Mouse (Mus musculus) MEL (cell line): ENCODE data around the gene Klhl5. TPM values are rescaled to one million over a fixed set of nuclear protein-coding genes. Genes with fewer than 3 reads are reported as not detected.

Experiments
- DNase-seq: peaks from one replicate; pipeline ENCODE4 v3.0.0; 2011; ENCODE audit warnings: low read depth, low spot score
- H3K27ac ChIP-seq: 2 replicates; pipeline ENCODE4 v1.5.1; 2012; ENCODE audit warnings: low read depth, mild to moderate bottlenecking, control low read depth, low read length, moderate library complexity; ENCODE audit not compliant: control insufficient read depth
- H3K27me3 ChIP-seq, 2 experiments: fragments of 150-350 bp in 1 of 2; sonication (generic) in 1 of 2; 2 replicates each; pipeline ENCODE4 v1.6.1; 2012; ENCODE audit warnings: low read length in 2 of 2, mild to moderate bottlenecking in 2 of 2, improper control_type of control experiment in 1 of 2, moderate library complexity in 1 of 2; ENCODE audit not compliant: insufficient read depth in 2 of 2, control insufficient read depth in 1 of 2
- H3K36me3 ChIP-seq, 2 experiments: 2 replicates each; pipeline ENCODE4 v1.6.1; 2012 to 2014; ENCODE audit warnings: low read length in 2 of 2, improper control_type of control experiment in 1 of 2, inconsistent platforms in 1 of 2, mild to moderate bottlenecking in 1 of 2; ENCODE audit not compliant: insufficient read depth in 2 of 2, control insufficient read depth in 1 of 2
- H3K4me1 ChIP-seq, 2 experiments: fragments of 150-350 bp in 1 of 2; sonication (generic) in 1 of 2; 2 replicates each; pipeline ENCODE4 v1.6.1; 2012; ENCODE audit warnings: low read length in 2 of 2, improper control_type of control experiment in 1 of 2, mild to moderate bottlenecking in 1 of 2; ENCODE audit not compliant: insufficient read depth in 2 of 2, control insufficient read depth in 1 of 2
- H3K4me3 ChIP-seq, 2 experiments: fragments of 150-350 bp in 1 of 2; sonication (generic) in 1 of 2; 2 replicates each; pipeline ENCODE4 v1.5.1; 2012; ENCODE audit warnings: low read depth in 2 of 2, low read length in 2 of 2, mild to moderate bottlenecking in 2 of 2, moderate library complexity in 2 of 2, control low read depth in 1 of 2, improper control_type of control experiment in 1 of 2; ENCODE audit not compliant: control insufficient read depth in 1 of 2, insufficient read depth in 1 of 2
- H3K79me2 ChIP-seq: 2 replicates; pipeline ENCODE4 v1.6.1; 2012; ENCODE audit warnings: mild to moderate bottlenecking, low read length, moderate library complexity; ENCODE audit not compliant: control insufficient read depth, poor library complexity, insufficient read depth
- H3K9ac ChIP-seq: 2 replicates; pipeline ENCODE4 v1.6.1; 2012; ENCODE audit warnings: low read depth, mild to moderate bottlenecking, control low read depth, low read length, moderate library complexity; ENCODE audit not compliant: control insufficient read depth, poor library complexity, severe bottlenecking
- H3K9me3 ChIP-seq: fragments of 150-350 bp; sonication (generic); replicated peaks from 2 replicates; pipeline ENCODE4 v1.6.1; 2012; ENCODE audit warnings: mild to moderate bottlenecking, low read length, improper control_type of control experiment, moderate library complexity; ENCODE audit not compliant: insufficient read depth
- BHLHE40 ChIP-seq: IDR thresholded peaks from 2 replicates; pipeline ENCODE4 v1.6.1; 2012; ENCODE audit warnings: low read depth, mild to moderate bottlenecking, inconsistent platforms, low read length, improper control_type of control experiment, borderline replicate concordance
- E2F4 ChIP-seq: IDR thresholded peaks from 2 replicates; pipeline ENCODE4 v1.6.1; 2011; ENCODE audit warnings: low read depth, low read length, improper control_type of control experiment, borderline replicate concordance
- ELF1 ChIP-seq: IDR thresholded peaks from 2 replicates; pipeline ENCODE4 v1.6.1; 2014; ENCODE audit warnings: low read depth, mild to moderate bottlenecking, inconsistent platforms, low read length, improper control_type of control experiment, moderate library complexity
- EP300 ChIP-seq, 2 experiments: IDR thresholded peaks; 2 replicates each; pipeline ENCODE4 v1.6.1; 2011; ENCODE audit warnings: improper control_type of control experiment in 2 of 2, low read length in 2 of 2, low read depth in 1 of 2, mild to moderate bottlenecking in 1 of 2
- ETS1 ChIP-seq: IDR thresholded peaks from 2 replicates; pipeline ENCODE4 v1.6.1; 2012; ENCODE audit warnings: low read depth, mild to moderate bottlenecking, inconsistent platforms, low read length, improper control_type of control experiment, moderate library complexity
- GABPA ChIP-seq: IDR thresholded peaks from 2 replicates; pipeline ENCODE4 v1.6.1; 2012; ENCODE audit warnings: low read depth, mild to moderate bottlenecking, inconsistent platforms, low read length, improper control_type of control experiment, moderate library complexity
- HCFC1 ChIP-seq: IDR thresholded peaks from 2 replicates; pipeline ENCODE4 v1.6.1; 2012; ENCODE audit warnings: low read depth, mild to moderate bottlenecking, inconsistent platforms, low read length, improper control_type of control experiment, moderate library complexity
- KAT2A ChIP-seq: conservative IDR thresholded peaks from 2 replicates; pipeline ENCODE4 v1.6.1; 2012; ENCODE audit warnings: low read depth, low read length, improper control_type of control experiment, inconsistent platforms
- MAFK ChIP-seq: IDR thresholded peaks from 2 replicates; pipeline ENCODE4 v1.6.1; 2011; ENCODE audit warnings: low read depth, mild to moderate bottlenecking, low read length, improper control_type of control experiment, borderline replicate concordance
- MEF2A ChIP-seq: IDR thresholded peaks from 2 replicates; pipeline ENCODE4 v1.6.1; 2014; ENCODE audit warnings: low read depth, mild to moderate bottlenecking, inconsistent platforms, low read length, improper control_type of control experiment; ENCODE audit not compliant: poor library complexity, insufficient replicate concordance, severe bottlenecking; ENCODE audit errors: extremely low read depth
- MYB ChIP-seq: IDR thresholded peaks from 2 replicates; pipeline ENCODE4 v1.6.1; 2011; ENCODE audit warnings: mild to moderate bottlenecking, low read depth, low read length, improper control_type of control experiment
- NELFE ChIP-seq: IDR thresholded peaks from 2 replicates; pipeline ENCODE4 v1.6.1; 2011; ENCODE audit warnings: low read depth, low read length, improper control_type of control experiment
- NRF1 ChIP-seq: IDR thresholded peaks from 2 replicates; pipeline ENCODE4 v1.6.1; 2014; ENCODE audit warnings: low read depth, mild to moderate bottlenecking, inconsistent platforms, low read length, improper control_type of control experiment, moderate library complexity; ENCODE audit not compliant: poor library complexity, insufficient read depth, severe bottlenecking
- POLR2A ChIP-seq, 2 experiments: IDR thresholded peaks; 2 replicates each; pipeline ENCODE4 v1.6.1; 2011 to 2012; ENCODE audit warnings: low read length in 2 of 2, mild to moderate bottlenecking in 2 of 2, control low read depth in 1 of 2, improper control_type of control experiment in 1 of 2, low read depth in 1 of 2, moderate library complexity in 1 of 2; ENCODE audit not compliant: control insufficient read depth in 1 of 2, insufficient read depth in 1 of 2, poor library complexity in 1 of 2
- POLR2AphosphoS2 ChIP-seq: IDR thresholded peaks from 2 replicates; pipeline ENCODE4 v1.6.1; 2011; ENCODE audit warnings: low read length, improper control_type of control experiment
- POLR2AphosphoS5 ChIP-seq: IDR thresholded peaks from 2 replicates; pipeline ENCODE4 v1.6.1; 2012; ENCODE audit warnings: low read depth, borderline replicate concordance, mild to moderate bottlenecking, inconsistent platforms, low read length, moderate library complexity, mixed read lengths
- RAD21 ChIP-seq: IDR thresholded peaks from 2 replicates; pipeline ENCODE4 v1.6.1; 2011; ENCODE audit warnings: mild to moderate bottlenecking, low read depth, low read length, improper control_type of control experiment
- RCOR1 ChIP-seq: IDR thresholded peaks from 2 replicates; pipeline ENCODE4 v1.6.1; 2012; ENCODE audit warnings: low read depth, mild to moderate bottlenecking, inconsistent platforms, low read length, improper control_type of control experiment
- SIN3A ChIP-seq: IDR thresholded peaks from 2 replicates; pipeline ENCODE4 v1.6.1; 2012; ENCODE audit warnings: low read length, improper control_type of control experiment, inconsistent platforms
- TAL1 ChIP-seq: IDR thresholded peaks from 2 replicates; pipeline ENCODE4 v1.6.1; 2012; ENCODE audit warnings: mild to moderate bottlenecking, inconsistent platforms, low read length, moderate library complexity, mixed read lengths
- TBP ChIP-seq: IDR thresholded peaks from 2 replicates; pipeline ENCODE4 v1.8.0; 2011; ENCODE audit warnings: low read depth, low read length, improper control_type of control experiment
- USF1 ChIP-seq: IDR thresholded peaks from 2 replicates; pipeline ENCODE4 v1.6.1; 2014; ENCODE audit warnings: low read depth, mild to moderate bottlenecking, inconsistent platforms, low read length, improper control_type of control experiment, moderate library complexity
- USF2 ChIP-seq, 2 experiments: IDR thresholded peaks; 2 replicates each; pipeline ENCODE4 v1.6.1; 2011 to 2012; ENCODE audit warnings: improper control_type of control experiment in 2 of 2, low read length in 2 of 2, borderline replicate concordance in 1 of 2, inconsistent platforms in 1 of 2, low read depth in 1 of 2, mild to moderate bottlenecking in 1 of 2; ENCODE audit not compliant: insufficient read depth in 1 of 2
- ZC3H11A ChIP-seq: IDR thresholded peaks from 2 replicates; pipeline ENCODE4 v1.6.1; 2012; ENCODE audit warnings: low read depth, mild to moderate bottlenecking, inconsistent platforms, low read length, improper control_type of control experiment
- ZNF384 ChIP-seq: IDR thresholded peaks from 2 replicates; pipeline ENCODE4 v1.6.1; 2012; ENCODE audit warnings: low read depth, mild to moderate bottlenecking, inconsistent platforms, low read length, improper control_type of control experiment
- polyA plus RNA-seq, 2 experiments: library from polyadenylated mRNA; stranded (reverse) in 1 of 2; unstranded in 1 of 2; fragments of >175 nt in 1 of 2; fragments of >200 nt in 1 of 2; gene quantifications; 2 replicates each; pipeline versions ENCODE4 v1.2.1 to v1.2.4; 2012; ENCODE audit warnings: low replicate concordance in 2 of 2, low read depth in 1 of 2; ENCODE audit not compliant: insufficient read length in 2 of 2, insufficient read depth in 1 of 2, missing spikeins in 1 of 2
- total RNA-seq: library from RNA; depleted of rRNA; stranded (reverse); fragments of 300-350 nt; gene quantifications from 2 replicates; pipeline ENCODE4 v1.2.3, GENCODE M21; 2012

Klhl5 gene
- total and polyA plus RNA-seq, 3 experiments: 8.0 to 15.5 TPM; not detected in 1

DNA sequence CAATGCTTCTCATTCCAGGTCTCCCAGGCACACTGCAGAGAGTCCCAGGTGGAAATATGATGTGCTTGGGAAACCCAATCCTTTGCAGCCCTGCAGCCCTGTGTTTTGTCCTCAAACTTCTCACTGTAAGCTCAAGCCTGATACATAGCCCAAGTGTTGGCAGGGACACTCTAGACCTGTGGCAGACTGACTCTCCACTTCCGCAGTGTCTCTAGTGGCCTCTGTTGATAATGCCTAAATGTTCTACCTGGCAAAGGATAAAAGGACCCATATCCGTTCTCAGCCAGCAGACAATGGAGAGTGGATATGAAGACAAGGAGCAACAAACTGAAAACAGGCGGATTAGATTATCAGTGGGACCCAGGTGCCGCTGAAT lies 74.4 kb downstream of the Klhl5 start (continued):
- TF ChIP-seq MEF2A (no peak), TBP (no peak), NELFE (no peak)

DNA sequence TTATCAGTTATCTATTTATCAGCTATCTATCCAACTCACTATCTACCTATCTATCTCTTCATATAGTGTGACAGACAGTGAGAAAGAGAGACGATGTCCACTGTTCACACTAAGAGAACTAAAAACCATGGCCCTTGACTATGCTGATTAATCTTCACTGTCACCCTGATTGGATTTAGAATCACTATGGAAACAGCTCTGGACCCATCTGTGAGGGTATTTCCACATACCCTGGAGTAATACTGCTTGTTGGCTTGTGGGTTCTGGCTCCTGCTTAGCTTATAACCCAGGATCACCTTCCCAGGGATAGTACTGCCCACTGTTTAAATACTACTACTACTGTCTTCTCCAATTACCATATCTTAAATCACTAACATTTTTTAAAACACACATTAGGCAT lies 74.9 kb downstream of the Klhl5 start:
- Histone ChIP-seq H3K27ac (no peak overlapping the region), H3K9ac (no peak overlapping the region), H3K9me3 (no peaks in the 10 kb centered on the region), H3K4me3 (no peak overlapping the region), H3K36me3 (no peaks in the 10 kb centered on the region), H3K79me2 (no peaks in the 10 kb centered on the region), H3K4me1 (no peaks in the 10 kb centered on the region), H3K27me3 (no peaks in the 10 kb centered on the region; a peak in 2 of 4 replicates)
- DNase-seq: no peak
- no peak for TF ChIP-seq POLR2AphosphoS2
- TF ChIP-seq EP300 (IDR thresholded peaks at IDR 0.05; ENCODE audit: low read depth in 1 of 2, low read length in 2 of 2): no peak
- TF ChIP-seq RAD21: no peak
- no peak for TF ChIP-seq SIN3A
- no peak for TF ChIP-seq ZNF384
- no peak for TF ChIP-seq POLR2AphosphoS5

- no peak for DNase-seq
- Histone ChIP-seq H3K9me3 (no peaks in the 10 kb centered on the region), H3K27ac (no peak overlapping the region), H3K79me2 (no peaks in the 10 kb centered on the region), H3K4me1 (no peaks in the 10 kb centered on the region), H3K36me3 (no peaks in the 10 kb centered on the region), H3K4me3 (no peak overlapping the region), H3K27me3 (no peaks in the 10 kb centered on the region; a peak in 1 of 4 replicates), H3K9ac (no peak overlapping the region)
- TF ChIP-seq USF2 (IDR thresholded peaks at IDR 0.05; ENCODE audit: borderline replicate concordance in 1 of 2, insufficient read depth in 1 of 2, low read depth in 1 of 2, low read length in 2 of 2): no peak
- TF ChIP-seq RCOR1: no peak
- no peak for TF ChIP-seq TBP
- TF ChIP-seq HCFC1: no peak
- no peak for TF ChIP-seq POLR2A (IDR thresholded peaks at IDR 0.05; ENCODE audit: control insufficient read depth in 1 of 2, insufficient read depth in 1 of 2, low read depth in 1 of 2, low read length in 2 of 2, poor library complexity in 1 of 2)
- TF ChIP-seq ETS1: no peak
- no peak for TF ChIP-seq E2F4
- TF ChIP-seq MAFK: no peak
- no peak for TF ChIP-seq ZC3H11A
- no peak for TF ChIP-seq USF1
- no peak for TF ChIP-seq NRF1
- TF ChIP-seq MEF2A: no peak
- TF ChIP-seq BHLHE40: no peak
- no peak for TF ChIP-seq TAL1
- no peak for TF ChIP-seq GABPA
- no peak for TF ChIP-seq ELF1
- TF ChIP-seq KAT2A: no peak
- no peak for TF ChIP-seq POLR2AphosphoS2
- no peak for TF ChIP-seq MYB
- TF ChIP-seq EP300 (IDR thresholded peaks at IDR 0.05; ENCODE audit: low read depth in 1 of 2, low read length in 2 of 2): no peak
These were observed 84.3 kb downstream of the Klhl5 start for GRCm38 (mm10) chr5:65191601-65192000.
